Mouse (Mus musculus): ENCODE data around the gene Swt1. TPM values are rescaled to one million over a fixed set of nuclear protein-coding genes. Genes with fewer than 3 reads are reported as not detected.

Gene Swt1
- 40.8 TPM for polyA plus RNA-seq (2017; shearing (Covaris generic))

DNA sequence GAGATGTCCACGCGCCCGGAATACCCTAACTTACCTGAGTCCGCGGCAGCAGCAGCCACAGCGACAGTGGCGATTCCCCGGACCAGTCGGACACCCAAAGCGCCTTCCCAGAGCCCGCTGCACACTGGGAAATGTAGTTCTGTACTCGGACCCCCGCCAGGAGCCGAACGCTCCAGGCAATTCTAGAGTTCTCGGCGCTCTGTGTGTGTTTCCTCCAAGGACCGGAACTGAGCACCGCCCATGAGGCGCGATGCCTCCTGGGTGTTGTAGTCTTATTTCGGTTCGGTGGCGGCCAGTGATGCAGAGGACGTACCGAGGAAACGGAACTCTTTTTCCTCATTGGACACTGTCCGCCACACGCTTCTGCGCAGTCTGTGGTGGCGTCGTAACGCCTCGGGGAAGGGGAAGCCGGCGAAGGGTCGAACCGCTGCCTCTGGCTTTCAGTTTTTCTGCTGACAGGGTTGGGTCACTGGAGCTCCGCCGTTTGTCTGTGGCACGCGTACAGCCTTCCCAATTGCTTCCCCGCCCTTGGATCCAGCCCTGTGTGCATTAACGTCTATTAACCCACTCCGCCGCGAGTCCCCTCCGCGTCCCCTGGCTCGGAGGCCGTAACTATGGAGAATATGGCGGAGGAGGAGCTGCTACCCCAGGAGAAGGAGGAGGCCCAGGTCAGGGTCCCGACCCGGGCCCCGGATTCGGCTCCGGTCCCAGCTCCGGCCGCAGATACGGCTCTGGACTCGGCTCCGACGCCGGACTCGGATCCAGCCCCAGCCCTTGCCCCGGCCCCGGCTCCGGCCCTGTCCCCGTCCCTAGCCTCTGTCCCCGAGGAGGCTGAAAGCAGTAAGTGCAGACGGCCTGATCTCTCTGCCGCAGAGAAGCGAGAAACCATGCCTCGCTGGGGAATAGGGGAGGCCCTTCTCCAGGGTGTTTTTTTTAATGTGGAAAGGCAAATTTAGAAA is at the start of gene Swt1, which contains the start of gene Trmt1l:
Gene Swt1 (minus strand): TSS at position 193 of the 959 bp plus-strand sequence.
Gene Trmt1l (plus strand): TSS at position 280 of the 959 bp plus-strand sequence.

DNA sequence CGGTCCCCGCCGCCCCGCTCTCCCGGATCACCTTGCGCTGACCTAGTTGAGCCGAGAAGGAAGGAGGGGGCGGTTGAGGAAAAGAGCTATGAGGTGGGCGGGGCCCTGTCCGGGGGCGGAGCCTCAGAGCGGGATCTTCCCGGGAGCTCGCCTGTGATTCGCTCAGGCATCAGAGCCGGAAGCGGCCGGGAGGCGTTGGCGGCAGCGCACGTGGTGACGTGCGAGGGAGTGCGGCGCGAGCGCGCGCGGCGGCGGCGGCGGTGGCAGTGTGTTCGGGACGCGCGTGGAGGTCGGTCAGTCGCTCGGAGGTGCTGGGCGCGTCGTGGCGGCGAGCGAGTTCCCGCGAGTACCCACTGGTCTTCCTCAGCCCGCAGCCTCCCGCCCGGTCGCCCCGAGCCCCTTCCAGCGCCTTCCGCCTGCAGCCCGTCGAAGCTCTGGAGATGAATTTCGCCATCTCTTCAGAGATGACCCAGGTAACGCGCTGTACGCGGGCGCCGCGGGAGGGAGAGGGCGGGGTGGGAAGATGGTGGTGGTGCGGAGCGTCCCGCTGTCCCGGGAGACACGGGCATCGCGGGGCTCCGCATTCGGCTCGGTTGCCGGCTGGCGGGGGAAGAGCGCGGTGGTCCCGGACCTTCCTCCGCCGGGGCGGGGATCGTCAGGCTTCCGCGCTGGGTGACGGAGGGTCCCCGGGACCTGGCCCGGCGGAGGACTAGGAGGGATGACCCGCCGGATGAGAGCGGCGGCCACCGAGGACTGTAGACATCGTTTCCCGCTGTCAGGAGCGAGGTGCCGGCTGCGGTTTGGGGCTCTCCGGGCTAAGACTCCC is 83.8 kb downstream of the Swt1 start, which contains the start of gene Ivns1abp:
Gene Ivns1abp (plus strand): TSS at position 195 of the 826 bp plus-strand sequence.

Other genes with a start within 250 kb of the Swt1 start
- not detected for gene Gm47985, start 245.9 kb downstream of the Swt1 start, polyA plus RNA-seq (2017; shearing (Covaris generic))
- gene Gm8947, start 236.1 kb downstream of the Swt1 start, polyA plus RNA-seq (2017; shearing (Covaris generic)): 0.16 TPM
- not detected for gene Gm47995, start 230.0 kb downstream of the Swt1 start, polyA plus RNA-seq (2017; shearing (Covaris generic))
- not detected for gene 3110040M04Rik, start 224.3 kb downstream of the Swt1 start, polyA plus RNA-seq (2017; shearing (Covaris generic))
- not detected for gene Gm47996, start 218.3 kb downstream of the Swt1 start, polyA plus RNA-seq (2017; shearing (Covaris generic))
- gene Ivns1abp, start 84.0 kb downstream of the Swt1 start, polyA plus RNA-seq (2017; shearing (Covaris generic)): 144 TPM
- gene Trmt1l, start 87 bp upstream of the Swt1 start, polyA plus RNA-seq (2017; shearing (Covaris generic)): 67.4 TPM
- 101 TPM for gene Rnf2, start 72.5 kb upstream of the Swt1 start, polyA plus RNA-seq (2017; shearing (Covaris generic))
- 69.2 TPM for gene Fam129a, start 142.7 kb upstream of the Swt1 start, polyA plus RNA-seq (2017; shearing (Covaris generic))